Mouse (Mus musculus) spleen, postnatal 36 days (tissue): ENCODE results near the gene B3galnt2.
A peak's percentile ranks its signal among the peaks of the same experiment; 100 is the strongest.
"Not testable (repeated sequence)": the region's sequence is repeated elsewhere in the genome, so short reads cannot be mapped to it uniquely, and the experiment has no call there.

ENCODE experiments used
- DNase-seq, 2 experiments: peaks; one replicate each; pipeline ENCODE4 v3.0.0; 2022; ENCODE audit warnings: low spot score in 2 of 2, mixed read lengths in 1 of 2

The B3galnt2 gene

DNA sequence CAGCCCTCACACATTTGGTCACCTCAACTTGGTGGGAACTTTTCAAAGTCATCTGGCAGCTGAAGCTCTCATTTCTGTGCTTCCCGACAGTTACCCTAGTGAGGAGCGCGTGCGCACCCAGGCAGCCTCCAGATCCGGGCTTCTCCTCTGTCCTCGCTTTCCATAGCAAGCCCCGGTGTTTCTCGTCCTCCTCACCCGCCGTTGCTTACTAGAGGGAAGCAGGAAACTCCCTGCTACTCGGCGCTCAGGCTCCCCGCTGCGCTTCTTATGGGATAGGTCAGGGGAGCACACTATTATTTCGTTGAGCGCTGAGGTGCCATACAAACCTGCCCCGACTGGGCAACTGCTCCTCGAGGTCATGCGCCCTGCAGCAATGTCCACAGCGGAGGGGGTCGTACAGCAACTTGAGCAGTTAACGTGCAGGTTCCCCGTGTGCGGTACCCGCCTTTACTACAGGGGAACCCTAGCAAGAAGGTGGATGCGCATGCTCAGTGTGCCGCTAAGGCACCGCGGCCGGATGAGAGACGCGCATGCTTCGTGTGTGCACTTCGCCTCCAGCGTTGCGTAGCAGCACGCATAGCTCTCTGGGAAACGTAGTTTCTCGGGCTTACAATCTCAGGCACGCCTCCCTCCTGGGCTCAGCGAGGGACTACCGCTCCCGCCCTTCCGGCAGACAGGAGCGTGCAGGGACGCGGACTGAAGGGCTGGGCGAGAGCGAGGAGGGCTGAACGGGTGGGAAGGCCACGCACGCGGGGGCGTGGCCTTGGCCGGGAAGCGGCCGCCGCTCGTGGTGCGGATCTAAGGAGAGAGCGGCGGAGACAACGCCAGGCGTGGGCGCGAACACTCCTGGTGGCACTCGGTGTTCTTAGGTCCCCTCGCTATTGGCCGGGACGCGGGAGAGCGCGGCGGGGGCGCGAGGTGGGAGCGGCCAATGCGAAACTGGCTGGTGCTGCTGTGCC, at the start of gene B3galnt2:
TSS of gene B3galnt2 (plus strand) at position 596 of the 959 bp plus-strand sequence.
- peak; percentile 99 for DNase-seq

DNA sequence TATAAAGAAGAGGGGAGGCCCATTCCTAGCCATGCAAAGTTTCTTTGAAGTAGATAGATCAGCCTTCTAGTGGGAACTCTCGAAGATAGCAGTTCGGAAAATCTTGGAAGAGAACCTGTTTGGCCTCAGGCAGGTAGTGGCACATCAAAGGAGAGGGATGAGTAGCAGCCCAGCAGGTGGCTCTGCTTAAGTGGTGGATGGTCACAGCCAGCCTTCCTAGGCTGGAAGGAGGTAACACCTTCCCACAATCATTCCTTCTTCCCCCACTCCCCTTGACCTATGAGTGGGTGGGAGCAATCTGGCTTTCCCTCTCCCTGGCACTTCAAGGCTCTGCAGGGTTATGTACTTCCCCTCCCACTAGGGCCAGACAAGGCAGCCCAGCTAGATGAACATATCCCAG, 42.9 kb upstream of the B3galnt2 start:
- DNase-seq: no peak

DNA sequence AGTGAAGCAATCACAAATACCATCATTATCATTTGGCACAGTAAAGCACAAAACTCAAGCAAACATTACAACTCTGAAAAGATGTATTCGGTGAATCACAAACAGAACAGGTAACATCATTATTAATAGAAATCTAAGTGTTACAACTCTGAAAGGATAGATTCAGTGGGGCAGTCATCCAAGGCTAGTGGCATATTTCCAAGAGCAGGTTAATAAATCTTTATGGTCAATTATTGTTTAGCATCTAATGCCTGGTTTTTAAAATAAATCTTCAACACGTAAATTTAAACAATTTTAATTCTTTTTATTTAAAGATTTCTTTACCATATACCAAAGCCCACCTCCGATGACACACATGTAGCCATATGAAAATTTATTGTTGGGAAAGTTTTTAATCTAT, 34.9 kb upstream of the B3galnt2 start:
- DNase-seq: no peak

DNA sequence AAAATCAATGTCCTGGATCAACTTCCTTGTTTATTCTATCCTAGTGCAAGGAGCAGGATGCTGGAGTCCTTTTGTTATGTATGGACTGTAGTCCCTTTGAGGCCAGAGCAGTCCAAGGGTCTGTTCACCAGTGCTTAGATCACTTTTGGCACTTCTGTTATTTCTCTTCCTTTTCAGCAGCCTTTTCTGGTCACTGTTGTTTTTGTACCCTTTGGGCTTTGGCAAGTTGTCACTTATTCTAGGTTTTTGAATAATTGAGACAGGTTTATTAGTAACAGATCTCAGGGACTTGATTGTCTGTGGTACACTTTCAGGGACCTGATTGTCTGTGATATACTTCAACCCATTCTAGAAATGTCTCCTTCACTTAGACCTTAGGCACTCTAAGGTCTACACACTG, 31.7 kb upstream of the B3galnt2 start:
- DNase-seq: no peak

DNA sequence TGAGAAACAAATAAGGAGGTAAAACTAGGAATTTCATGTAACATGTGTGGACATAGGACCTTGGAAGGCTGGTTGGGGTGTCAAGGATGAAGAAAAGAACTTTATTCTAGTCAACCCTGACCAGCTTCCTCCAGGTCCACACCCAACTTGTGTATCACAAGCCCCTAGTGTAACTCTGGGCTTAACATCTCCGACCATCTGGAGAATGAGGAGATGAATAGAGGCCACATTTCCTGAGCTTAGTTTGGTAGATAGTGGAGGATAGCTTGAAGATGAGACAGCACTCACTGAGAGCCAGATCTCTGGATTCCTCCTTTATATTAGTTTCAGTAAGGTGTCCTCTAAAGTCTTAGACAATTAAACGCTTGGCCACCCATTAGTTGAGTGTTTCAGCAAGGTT, 24.3 kb upstream of the B3galnt2 start:
- DNase-seq: no peak

DNA sequence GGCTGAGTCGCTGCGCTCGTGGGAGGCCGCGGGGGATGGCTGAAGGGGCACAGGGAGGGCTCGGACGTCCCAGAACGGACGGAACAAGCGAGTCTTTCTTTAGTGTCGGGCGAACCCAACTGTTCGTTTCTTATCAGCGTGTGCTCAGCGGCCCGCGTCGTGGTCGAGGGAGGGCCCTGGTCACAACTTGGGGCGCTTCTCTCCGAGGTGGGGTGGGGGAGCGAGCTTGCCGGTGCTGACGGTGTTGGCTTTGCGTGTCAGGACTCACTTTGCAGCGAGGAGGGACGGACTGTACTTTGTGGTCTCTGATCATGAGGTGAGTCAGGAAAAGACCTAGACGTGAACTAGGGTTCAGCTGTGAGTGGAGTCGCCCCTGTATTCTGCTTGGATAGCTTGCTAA, 662 bp downstream of the B3galnt2 start:
- DNase-seq: peak; percentile 45 to 49

DNA sequence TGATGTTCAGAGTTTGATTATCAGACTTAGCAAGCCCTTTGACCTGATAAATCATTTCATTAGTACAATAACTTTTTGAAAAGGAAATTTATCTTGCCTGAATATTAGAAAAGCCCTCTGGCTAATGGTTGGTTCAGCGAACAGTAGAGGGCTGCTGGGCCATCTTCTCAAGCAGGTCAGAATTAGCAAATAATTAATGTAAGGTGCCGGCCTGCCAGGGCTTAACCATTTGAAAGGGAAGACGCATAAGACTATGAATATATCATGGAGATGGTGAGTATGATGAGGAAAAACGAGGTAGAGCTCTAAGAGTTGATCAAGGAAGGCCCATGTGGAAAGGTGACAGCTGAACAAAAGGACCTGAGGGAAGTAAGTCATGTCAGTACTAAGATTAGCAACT, 2.4 kb downstream of the B3galnt2 start:
- DNase-seq: no peak

DNA sequence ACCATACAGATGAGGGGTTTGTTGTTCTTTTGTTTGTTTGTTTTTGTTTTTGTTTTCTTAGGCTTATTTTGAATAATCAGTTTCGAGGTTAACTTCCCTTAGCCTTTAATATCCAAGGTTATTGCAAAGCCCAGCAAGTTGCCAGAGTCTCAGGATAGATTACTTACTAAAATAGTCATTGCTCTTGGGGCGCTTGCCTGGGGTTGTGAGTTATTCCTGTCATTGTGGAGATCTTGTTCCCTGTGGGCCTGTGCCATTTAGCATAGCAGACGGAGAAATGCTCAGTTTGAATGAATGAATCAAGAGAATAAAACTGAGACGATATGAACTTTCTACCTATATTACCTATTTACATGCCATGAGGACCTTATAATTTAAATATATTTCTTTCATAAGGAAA, 5.9 kb downstream of the B3galnt2 start:
- DNase-seq: no peak

DNA sequence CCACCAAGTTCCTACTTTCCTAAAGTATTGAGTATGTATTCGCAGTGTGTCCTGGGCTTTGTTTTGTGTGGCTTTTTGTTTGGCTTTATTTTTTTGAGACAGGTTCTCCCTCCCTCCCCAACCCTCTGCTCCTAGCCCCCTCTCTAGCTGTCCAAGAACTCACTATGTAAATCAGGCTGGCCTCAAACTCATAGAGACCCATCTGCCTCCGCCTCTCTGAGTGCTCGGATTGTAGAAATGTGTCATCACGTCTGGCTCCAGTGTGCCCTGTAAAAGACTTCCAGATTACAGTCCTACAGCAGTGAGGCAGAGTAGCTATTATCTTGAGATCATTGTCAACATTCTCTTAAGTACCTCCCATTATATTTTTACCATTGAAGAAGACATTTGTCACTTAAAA, 6.8 kb downstream of the B3galnt2 start:
- no peak for DNase-seq

DNA sequence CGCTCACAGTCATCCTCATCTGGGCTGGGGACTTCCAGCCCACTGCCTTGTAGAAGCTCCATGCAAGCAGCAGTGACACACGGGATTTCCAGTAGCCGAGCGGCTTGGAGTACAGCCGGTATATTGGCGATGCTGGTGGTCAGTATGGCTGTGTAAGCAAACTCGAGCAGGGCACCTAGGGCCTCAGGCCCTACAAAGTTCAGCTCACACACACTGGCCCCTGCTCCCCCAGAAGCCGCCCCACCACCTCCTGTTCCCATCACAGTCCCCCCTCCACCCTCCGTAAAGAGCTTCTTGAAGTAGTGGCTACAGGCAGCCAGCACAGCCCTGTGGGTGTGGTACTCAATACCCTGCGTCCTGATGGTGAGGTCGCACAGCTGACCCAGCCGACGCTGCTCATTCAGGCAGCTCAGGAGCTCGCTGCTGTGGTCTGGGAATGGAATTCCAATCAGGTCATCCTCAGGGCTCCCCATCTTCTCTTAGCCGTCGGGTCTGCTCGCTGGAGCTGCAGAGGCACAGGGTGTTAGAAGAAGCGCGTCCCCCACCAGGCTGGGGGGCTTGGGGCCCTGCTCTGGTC, 11.2 kb downstream of the B3galnt2 start:
- DNase-seq: no peak

DNA sequence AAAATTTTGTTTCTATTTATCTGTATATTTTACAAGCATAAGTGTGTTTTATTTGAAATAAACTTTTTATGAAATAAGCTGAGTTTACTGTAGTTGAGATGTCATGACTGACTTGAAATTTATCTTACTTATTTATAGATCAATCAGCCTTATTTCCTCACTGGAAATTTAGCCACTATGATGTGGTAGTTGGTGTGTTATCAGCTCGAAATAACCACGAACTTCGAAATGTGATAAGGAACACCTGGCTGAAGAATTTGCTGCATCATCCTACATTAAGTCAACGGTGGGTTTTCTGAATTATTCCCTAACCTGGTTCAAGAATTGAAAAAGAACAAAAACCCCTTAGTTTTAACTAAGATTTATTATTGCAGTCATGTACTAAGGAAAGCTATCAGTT, 11.9 kb downstream of the B3galnt2 start:
- DNase-seq: no peak

DNA sequence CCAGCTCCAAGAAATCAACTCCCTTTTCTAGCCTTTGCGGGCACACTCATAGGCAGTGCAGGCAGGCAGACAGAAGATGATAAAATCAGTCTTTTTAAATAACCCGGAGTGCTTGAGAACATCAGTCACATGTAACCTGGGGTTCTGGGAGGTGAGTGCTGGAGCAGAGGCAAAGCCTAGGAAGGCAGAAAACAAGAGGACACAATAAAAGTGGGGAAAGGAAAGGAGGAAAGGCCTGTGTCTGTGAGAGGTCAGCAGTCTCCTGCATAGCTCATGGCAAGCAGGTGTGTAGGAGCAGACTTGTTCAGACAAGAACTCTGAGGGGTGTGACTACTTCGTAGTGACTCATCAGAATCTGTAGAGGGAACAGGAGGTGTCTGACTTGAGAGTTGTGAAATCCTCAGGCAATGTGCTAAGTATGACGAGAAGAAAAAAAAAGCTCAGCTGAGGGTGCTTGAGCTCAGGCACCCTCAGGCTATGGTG, 14.4 kb downstream of the B3galnt2 start:
- DNase-seq: peak in 1 of 2 experiments; percentile 13

DNA sequence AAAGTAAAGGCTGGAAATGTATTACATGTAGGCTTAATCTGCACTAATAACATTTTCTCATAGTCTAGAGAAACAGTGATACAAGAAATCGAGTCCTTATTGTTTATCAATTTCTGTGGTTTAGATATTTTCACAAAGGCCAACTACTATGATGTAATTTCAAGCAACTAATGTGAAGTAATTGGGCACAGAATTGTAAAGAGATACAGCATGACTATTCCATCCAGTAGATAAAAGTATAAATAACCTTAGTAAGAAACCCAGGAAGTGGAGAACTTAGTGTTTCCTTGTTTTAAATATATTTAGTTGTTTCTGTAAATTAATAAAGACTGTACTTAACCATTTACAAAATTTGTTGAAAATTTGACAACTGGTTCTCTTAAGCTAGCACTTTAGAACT, 15.5 kb downstream of the B3galnt2 start:
- no peak for DNase-seq

DNA sequence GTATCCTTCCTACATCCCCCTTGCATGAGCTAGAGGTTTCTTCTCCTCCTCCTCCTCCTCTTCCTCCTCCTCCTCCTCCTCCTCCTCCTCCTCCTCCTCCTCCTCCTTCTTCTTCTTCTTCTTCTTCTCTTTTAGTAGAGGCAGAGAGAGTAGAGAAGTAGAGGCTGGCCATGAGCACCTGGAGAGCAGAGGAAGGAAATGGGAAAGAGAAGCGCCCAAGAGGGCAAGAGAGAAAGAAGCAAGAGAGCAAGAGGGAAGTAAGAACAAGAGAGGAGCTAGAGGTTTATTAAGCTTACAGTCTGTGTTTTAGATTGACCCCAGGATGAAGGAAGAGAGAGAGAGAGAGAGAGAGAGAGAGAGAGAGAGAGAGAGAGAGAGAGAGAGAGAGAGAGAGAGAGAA, 27.6 kb downstream of the B3galnt2 start:
- not testable (repeated sequence) for DNase-seq

DNA sequence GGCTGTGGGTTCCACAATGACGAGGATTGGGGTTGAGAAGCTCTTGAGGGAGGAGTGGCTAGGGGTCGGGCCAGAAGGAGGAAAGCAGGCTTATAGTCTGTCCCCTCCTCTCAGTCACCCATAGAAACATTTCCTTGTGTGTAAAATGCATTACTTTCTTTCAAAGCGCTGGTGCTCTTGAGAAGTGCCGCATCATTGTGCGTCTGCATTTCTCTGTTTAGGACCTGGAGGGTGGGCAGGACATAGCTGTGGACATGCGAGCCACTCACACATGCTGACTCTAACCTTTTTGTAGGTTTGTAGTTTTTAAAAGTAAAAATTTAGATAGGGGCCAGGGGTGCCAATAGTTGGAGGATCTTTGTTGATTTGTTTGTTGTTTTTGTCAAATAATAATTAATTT, 29.3 kb downstream of the B3galnt2 start:
- no peak for DNase-seq

DNA sequence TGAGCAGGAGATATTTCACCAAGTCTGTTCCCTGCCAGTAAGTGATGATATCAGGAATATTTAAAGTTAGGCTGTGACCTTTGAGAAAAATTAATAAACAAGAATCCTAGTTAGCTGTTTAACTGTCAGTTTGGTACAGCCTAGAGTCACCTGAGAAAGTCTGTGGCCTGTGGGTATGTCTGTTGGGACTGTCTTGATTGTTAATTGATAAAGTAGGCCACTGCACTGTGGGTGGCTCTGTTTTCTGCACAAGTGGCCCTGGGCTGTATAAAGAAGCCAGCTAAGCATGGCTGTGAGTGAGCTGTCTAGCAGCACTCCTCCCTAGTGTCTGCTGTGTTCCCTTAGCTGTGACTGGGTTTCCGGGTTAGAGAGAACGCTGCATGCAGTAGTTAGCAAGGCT, 34.9 kb downstream of the B3galnt2 start:
- no peak for DNase-seq

DNA sequence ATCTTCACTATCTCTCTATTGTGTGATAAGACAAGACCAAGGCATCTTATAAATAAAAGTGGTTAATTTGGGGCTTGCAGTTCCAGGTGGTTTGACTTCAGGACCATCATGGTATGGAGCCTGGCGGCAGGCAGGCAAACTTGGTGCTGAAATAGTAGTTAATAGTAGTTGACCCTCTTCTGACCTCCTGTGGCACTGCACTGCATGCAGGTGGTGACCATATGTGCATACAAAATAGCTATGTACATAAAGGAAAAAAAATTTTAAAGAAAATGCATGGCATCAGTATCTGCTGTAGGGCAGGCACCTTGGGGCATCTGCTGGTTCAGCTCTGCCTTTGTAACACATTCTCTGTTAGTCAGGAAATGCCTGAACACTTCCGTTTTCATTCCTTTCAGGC, 36.1 kb downstream of the B3galnt2 start:
- no peak for DNase-seq

DNA sequence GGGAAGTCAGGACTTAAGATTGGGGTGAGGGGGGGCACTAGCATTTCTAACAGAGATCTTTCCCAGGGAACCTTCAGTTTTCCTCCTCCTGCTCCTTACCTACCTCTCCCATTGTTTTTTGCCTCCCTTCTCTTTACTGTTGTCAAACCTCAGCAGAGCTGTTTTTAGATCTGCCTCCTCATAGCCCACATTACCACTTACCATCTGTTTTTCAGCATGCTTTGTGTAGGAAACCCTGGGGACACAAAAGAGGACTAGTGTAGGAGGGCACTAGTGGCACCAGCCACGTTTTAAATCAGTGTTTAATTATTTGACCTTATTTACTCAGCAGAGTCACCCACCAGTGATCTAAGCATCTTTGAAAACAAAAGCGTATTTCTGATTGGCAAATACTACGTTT, 38.8 kb downstream of the B3galnt2 start:
- no peak for DNase-seq

DNA sequence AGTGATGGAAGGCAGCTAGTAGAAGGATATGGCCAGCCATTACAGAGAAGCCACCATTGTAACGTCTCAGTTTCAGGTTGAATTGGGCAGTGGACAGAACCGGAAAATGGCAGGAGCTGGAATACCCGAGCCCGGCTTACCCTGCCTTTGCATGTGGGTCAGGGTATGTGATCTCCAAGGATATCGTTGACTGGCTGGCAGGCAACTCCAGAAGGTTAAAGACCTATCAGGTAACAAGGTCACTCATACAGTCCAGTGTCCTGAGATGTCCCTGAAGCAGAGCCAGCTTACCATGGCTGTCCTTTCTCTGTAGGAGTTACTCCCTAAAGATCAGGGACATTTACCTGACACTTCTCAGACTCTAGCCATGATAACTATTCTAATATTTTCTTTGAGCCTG, 40.8 kb downstream of the B3galnt2 start:
- DNase-seq: no peak

DNA sequence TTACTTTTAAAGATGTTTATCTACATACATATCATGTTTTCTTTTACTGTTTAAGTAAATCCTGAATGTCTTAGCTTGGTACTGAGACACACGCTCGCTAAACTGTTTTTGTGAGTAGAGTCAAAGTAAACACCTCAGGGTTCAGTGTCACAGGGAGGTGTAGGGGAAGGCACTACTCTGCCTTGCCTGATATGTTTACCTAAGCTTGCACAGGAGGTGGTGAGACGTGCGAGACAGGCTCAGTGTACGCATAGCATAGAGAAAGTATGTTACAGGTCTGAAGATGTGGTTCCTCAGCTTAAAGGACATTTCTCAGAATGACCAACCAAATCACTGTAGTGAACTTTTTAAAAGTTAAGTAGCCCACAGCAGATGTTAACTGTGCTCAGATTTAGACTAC, 43.2 kb downstream of the B3galnt2 start:
- no peak for DNase-seq

DNA sequence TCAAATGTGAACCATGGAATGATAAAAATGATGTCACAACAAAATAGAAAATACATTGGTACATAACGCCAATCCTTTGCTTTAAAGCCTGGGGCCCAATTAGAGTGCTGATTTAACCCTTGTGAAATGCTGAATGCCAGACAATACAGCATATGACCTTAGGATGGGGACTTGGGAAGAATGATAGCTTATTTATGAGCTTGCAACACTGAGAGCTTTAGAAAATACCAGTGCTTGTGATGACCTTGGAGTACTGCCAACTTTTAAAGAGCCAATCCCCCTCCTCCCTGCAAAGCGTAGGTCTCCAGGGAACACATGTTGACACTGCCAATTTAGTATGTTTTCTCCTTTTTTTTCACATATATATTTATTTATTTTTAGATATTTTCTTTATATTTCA, 48.4 kb downstream of the B3galnt2 start:
- DNase-seq: no peak

DNA sequence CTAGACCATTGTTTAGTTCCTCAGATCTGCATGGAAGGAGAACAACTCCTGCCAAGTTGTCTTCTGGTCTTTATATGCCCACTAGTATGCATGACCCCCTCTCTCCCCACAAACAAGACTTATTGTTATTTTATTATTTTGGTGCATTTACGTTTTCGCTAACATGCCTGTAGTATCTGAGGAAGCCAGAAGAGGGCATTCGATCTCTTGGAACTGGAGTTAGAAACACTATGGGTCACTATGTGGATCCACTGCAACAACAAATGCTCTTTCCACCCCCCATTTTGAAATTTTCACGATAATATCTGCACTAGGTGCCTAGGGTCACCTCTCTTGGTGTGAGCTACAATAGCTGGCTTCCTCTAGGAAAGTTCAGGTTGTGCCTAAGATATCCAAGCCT, 49.8 kb downstream of the B3galnt2 start:
- no peak for DNase-seq

DNA sequence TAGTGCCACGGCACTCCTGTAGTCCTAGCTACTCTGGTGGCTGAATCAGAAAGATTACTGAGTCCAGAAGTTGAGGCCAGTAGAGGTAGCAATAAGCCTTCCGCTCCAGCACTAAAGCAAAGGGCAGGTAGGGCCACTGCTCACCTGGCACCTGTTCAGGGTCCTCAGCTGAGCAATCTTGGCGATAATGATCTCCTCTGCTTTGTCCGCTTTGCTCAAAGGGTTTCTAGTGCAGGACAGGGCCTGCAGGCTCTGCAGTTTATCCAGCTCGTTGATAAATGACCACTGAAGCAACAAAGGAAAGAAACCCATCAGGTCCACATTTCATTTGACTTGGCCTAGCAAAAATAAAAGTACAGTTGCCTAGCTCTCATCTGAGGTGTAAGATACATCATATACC, 50.7 kb downstream of the B3galnt2 start:
- DNase-seq: no peak
